Mouse (Mus musculus) heart, postnatal 0 days (tissue): Measurements from ENCODE around the gene Srrm1. TPM values are rescaled to one million over a fixed set of nuclear protein-coding genes. Genes with fewer than 3 reads are reported as not detected.

ENCODE experiments used
- ATAC-seq: fragments of 200-750 bp; cut with Nextera tagmentation; 2 replicates; pipeline ENCODE4 v1.8.0; 2017; ENCODE audit warnings: low read depth, moderate number of reproducible peaks, moderate library complexity; ENCODE audit not compliant: insufficient read depth
- DNase-seq: peaks from one replicate; pipeline ENCODE4 v3.0.0-alpha.2; 2016; ENCODE audit warnings: low spot score
- H3K27ac ChIP-seq: fragments of 300-500 bp; sonication (generic); 2 replicates; pipeline ENCODE4 v1.5.1; 2014; ENCODE audit warnings: low read depth, mild to moderate bottlenecking
- H3K27me3 ChIP-seq: fragments of 300-500 bp; sonication (generic); 2 replicates; pipeline ENCODE4 v1.6.1; 2014; ENCODE audit warnings: low read length, mixed read lengths; ENCODE audit not compliant: control insufficient read depth, insufficient read depth
- H3K36me3 ChIP-seq: fragments of 300-500 bp; sonication (generic); replicated peaks from 2 replicates; pipeline ENCODE4 v1.6.1; 2014; ENCODE audit warnings: low read length, mixed read lengths; ENCODE audit not compliant: control insufficient read depth, insufficient read depth
- H3K4me1 ChIP-seq: fragments of 300-500 bp; sonication (generic); 2 replicates; pipeline ENCODE4 v1.6.1; 2014; ENCODE audit warnings: antibody characterized with exemption; ENCODE audit not compliant: control insufficient read depth, insufficient read depth
- H3K4me2 ChIP-seq: fragments of 300-500 bp; sonication (generic); 2 replicates; pipeline ENCODE4 v1.6.1; 2014; ENCODE audit warnings: low read depth, mild to moderate bottlenecking, low read length, moderate library complexity
- H3K4me3 ChIP-seq: fragments of 300-500 bp; sonication (generic); 2 replicates; pipeline ENCODE4 v1.5.1; 2014; ENCODE audit warnings: low read depth, low read length
- H3K9ac ChIP-seq: fragments of 300-500 bp; sonication (generic); replicated peaks from 2 replicates; pipeline ENCODE4 v1.6.1; 2014; ENCODE audit warnings: low read depth, low read length, mixed read lengths
- H3K9me3 ChIP-seq: fragments of 300-500 bp; sonication (generic); replicated peaks from 2 replicates; pipeline ENCODE4 v1.6.1; 2016; ENCODE audit warnings: low read length; ENCODE audit not compliant: control insufficient read depth
- CTCF ChIP-seq: IDR thresholded peaks from 2 replicates; pipeline ENCODE4 v1.5.1; 2016; ENCODE audit warnings: antibody characterized with exemption, control low read depth, low read depth
- EP300 ChIP-seq: IDR thresholded peaks from 2 replicates; pipeline ENCODE4 v1.6.1; 2016; ENCODE audit warnings: antibody characterized with exemption, low read depth
- WGBS: fragments of 180-500 bp; shearing (Covaris S2); extraction: QIAGEN DNeasy Blood & Tissue Kit; methylation state at CpG from one replicate; pipeline ENCODE4 v1.1.7; 2014; 5-methylcytosine and 5-hydroxymethylcytosine counted together
- polyA plus RNA-seq: library from polyadenylated mRNA; unstranded; fragments of >200 nt; fragmentation: Nextera tagmentation; extraction: Ambion mirVana; gene quantifications from 2 replicates; pipeline ENCODE4 v1.2.1, GENCODE M21; 2015
- total RNA-seq: library from RNA; depleted of rRNA; stranded (reverse); fragments of >200 nt; gene quantifications from 2 replicates; pipeline ENCODE4 v1.2.3, GENCODE M21; 2014; ENCODE audit warnings: low replicate concordance

Srrm1 gene
- total and polyA plus RNA-seq, 2 experiments from 2014 or later = 22.6 to 99.6 TPM

DNA sequence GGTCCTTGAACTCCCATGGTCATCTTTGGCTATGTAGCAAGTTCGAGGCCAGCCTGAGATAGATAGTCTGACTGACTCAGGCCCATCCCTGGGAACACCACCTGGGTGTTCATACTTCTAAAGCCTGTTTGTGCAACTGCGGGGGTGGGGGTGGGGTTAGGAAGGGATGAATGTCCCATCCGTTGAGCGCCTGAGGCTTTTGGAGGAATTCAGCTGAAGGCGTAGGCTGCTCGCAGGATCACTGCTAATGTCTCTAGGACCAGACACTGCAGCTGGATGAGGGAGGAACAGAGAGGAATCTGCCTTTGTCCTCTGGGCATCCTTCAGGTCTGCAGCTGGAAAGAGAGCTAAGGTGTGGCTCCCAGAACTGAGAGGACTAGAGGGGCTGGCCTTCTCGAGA, 41.5 kb upstream of the Srrm1 start:
- ATAC-seq = no peak

DNA sequence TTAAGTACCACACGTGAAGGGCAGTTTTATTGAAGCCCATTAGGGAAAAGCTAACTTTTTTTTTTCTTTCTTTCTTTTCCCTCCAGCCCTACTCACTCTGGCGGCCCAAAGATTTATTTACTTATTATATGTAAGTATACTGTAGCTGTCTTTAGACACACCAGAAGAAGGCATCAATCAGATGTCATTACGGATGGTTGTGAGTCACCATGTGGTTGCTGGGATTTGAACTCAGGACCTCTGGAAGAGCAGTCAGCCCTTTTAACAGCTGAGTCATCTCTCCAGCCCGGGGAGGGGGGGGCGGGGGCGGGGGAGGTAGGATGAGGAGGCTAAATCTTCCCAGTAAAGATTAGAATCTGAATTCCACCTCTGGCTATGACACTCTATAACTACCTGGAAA, 40.3 kb upstream of the Srrm1 start:
- Histone ChIP-seq H3K4me2 (no peak overlapping the region), H3K4me3 (no peak overlapping the region), H3K9ac (no peak overlapping the region), H3K27ac (no peak overlapping the region), H3K27me3 (peaks cover 24% of the 10 kb centered on the region), H3K4me1 (no peaks in the 10 kb centered on the region), H3K9me3 (no peaks in the 10 kb centered on the region), H3K36me3 (no peaks in the 10 kb centered on the region)
- ATAC-seq (no peak), DNase-seq (no peak)
- WGBS = 74% methylated on average over 6 of the region's 6 CpGs
- no peak for TF ChIP-seq EP300
- TF ChIP-seq CTCF = no peak

More for the DNA sequence above, 41.5 kb upstream of the Srrm1 start:
- no peak for DNase-seq
- Histone ChIP-seq H3K27ac (no peak overlapping the region), H3K4me3 (no peak overlapping the region), H3K4me2 (no peak overlapping the region), H3K27me3 (peaks cover 36% of the 10 kb centered on the region), H3K4me1 (no peaks in the 10 kb centered on the region), H3K9me3 (no peaks in the 10 kb centered on the region), H3K36me3 (no peaks in the 10 kb centered on the region), H3K9ac (no peak overlapping the region)
- 80% methylated on average over 7 of the region's 7 CpGs for WGBS
- TF ChIP-seq EP300 = no peak
- no peak for TF ChIP-seq CTCF

DNA sequence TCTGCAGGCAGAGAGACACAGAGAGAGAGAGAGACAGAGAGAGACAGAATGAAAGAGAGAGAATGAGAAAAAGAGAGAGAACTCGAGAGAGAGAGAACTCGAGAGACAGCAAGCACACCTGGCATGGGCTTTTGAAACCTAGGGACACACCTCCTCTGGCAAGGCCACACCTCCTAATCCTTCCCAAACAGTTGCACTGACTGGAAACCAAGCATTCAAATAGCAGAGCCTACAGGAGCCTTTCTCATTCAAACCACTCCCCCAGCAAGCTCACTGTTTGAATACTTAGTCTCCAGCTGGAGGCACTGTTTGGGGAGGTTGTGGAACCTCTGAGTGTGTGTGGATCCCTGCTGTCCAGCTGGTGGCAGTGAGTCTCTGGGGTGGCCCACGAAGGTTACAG, 39.7 kb upstream of the Srrm1 start:
- no peaks in the 10 kb centered on the region for H3K9me3 ChIP-seq
- H3K36me3 ChIP-seq = no peaks in the 10 kb centered on the region
- H3K27ac ChIP-seq = no peak overlapping the region
- no peak overlapping the region for H3K9ac ChIP-seq
- no peaks in the 10 kb centered on the region for H3K4me1 ChIP-seq
- no peak overlapping the region for H3K4me3 ChIP-seq
- DNase-seq (no peak), ATAC-seq (no peak)
- WGBS = 83% methylated on average over 3 of the region's 3 CpGs
- TF ChIP-seq CTCF = no peak
- TF ChIP-seq EP300 = no peak
- H3K27me3 ChIP-seq = peaks cover 18% of the 10 kb centered on the region
- no peak overlapping the region for H3K4me2 ChIP-seq

DNA sequence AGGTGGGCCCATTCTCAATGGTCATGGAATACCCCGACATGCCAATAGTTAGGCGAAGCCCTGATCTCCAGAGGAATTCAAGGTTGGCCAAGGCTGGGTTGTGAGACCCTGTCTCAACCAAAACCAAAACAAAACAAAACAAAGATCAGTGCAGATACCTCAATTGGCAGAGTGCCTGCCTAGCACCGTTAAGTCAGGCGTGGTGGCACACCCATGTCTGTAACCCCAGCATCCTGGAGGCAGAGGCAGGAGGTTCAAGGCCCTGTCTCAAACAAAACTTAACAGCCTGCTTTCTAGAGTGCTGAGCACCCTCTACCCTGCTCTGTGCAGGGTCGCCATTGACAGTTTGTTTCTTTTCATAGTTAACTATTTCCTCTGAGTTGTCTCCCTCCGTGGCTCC, 37.9 kb upstream of the Srrm1 start:
- Histone ChIP-seq H3K36me3 (no peaks in the 10 kb centered on the region), H3K4me2 (no peak overlapping the region), H3K27ac (no peak overlapping the region), H3K27me3 (0 out of 2 replicates have a peak, but pooled peaks cover under 1% of the 10 kb centered on the region), H3K4me3 (no peak overlapping the region), H3K9me3 (no peaks in the 10 kb centered on the region), H3K9ac (no peak overlapping the region), H3K4me1 (no peaks in the 10 kb centered on the region)
- ATAC-seq (no peak), DNase-seq (no peak)
- TF ChIP-seq CTCF (no peak), EP300 (no peak)
- 67% methylated on average over 6 of the region's 6 CpGs for WGBS

DNA sequence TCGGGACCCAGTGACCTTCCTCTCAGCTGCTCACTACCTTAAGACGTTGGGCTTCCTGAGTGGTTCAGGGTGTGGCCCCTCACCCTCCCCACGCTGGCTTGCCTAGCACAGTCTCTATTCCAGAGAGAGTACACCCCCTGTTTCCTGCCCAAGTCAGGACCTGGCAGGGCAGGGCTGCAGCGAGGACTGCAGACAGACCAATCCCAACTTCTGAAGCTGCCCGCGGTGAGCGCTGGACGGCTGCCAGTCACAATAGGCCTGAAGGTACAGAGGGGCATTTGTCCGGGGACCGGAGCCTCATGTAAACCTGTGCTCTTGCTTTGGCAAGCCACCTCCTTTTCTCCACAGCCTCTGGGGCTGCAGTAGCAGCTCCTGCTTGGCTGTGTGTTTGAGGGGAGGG, 32.5 kb upstream of the Srrm1 start:
- Histone ChIP-seq H3K27me3 (0 out of 2 replicates have a peak, but pooled peaks cover 5% of the 10 kb centered on the region), H3K4me1 (no peaks in the 10 kb centered on the region), H3K36me3 (no peaks in the 10 kb centered on the region), H3K4me3 (no peak overlapping the region), H3K9ac (no peak overlapping the region), H3K9me3 (no peaks in the 10 kb centered on the region), H3K27ac (no peak overlapping the region), H3K4me2 (no peak overlapping the region; the same call in 1 of the 2 replicates)
- WGBS = 25% methylated on average over 10 of the region's 10 CpGs
- ATAC-seq (0 out of 2 replicates have a peak, but pooled peaks have one; percentile 28), DNase-seq (no peak)
- TF ChIP-seq CTCF (no peak), EP300 (no peak)

DNA sequence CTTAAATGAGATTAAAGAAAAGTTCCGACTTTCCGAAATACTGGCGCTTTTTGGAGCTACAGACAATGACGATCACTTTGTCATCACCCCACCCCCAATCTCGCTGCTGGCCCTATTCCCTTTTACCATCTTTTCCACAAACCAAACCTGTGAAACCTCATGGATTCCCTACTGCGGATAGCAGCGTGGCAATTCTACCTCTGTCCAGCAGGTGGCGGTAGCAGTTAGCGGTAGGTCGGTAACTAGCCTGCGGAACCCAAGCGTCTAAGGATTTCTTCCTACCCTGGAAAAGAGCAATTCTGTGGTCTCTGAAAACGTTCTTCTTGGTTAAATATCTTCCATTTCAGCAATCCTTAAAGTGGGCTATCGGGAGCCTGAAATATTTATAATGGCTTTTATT, 29.2 kb upstream of the Srrm1 start:
- H3K9me3 ChIP-seq = no peaks in the 10 kb centered on the region
- ATAC-seq = 0 out of 2 replicates have a peak, but pooled peaks have one; percentile 51
- H3K27me3 ChIP-seq = 0 out of 2 replicates have a peak, but pooled peaks cover 5% of the 10 kb centered on the region
- no peak overlapping the region for H3K4me2 ChIP-seq
- peak; percentile 97 for TF ChIP-seq CTCF
- TF ChIP-seq EP300 = no peak
- no peak overlapping the region for H3K4me3 ChIP-seq
- WGBS = 3% methylated on average over 14 of the region's 14 CpGs
- no peaks in the 10 kb centered on the region for H3K4me1 ChIP-seq
- H3K9ac ChIP-seq = no peak overlapping the region
- no peaks in the 10 kb centered on the region for H3K36me3 ChIP-seq
- DNase-seq = peak; percentile 74
- H3K27ac ChIP-seq = no peak overlapping the region
